Mouse (Mus musculus) erythroblast, embryonic 14.5 days (primary cell): ENCODE measurements around the gene Ahctf1.

Source experiments
- GATA1 ChIP-seq: IDR thresholded peaks from 2 replicates; pipeline ENCODE4 v1.6.1; 2012; ENCODE audit warnings: low read length, inconsistent platforms, mixed read lengths
- TAL1 ChIP-seq: IDR thresholded peaks from 3 replicates; pipeline ENCODE4 v1.6.1; 2012; ENCODE audit warnings: low read length, inconsistent platforms, mixed read lengths

GRCm38 (mm10) chr1:179847759-179848389, 44.4 kb upstream of the Ahctf1 start:
- TF ChIP-seq GATA1 (no peak), TAL1 (no peak)
